Comparison of ENCODE assay signal across 9 mouse cellular contexts in the genomic region with DNA sequence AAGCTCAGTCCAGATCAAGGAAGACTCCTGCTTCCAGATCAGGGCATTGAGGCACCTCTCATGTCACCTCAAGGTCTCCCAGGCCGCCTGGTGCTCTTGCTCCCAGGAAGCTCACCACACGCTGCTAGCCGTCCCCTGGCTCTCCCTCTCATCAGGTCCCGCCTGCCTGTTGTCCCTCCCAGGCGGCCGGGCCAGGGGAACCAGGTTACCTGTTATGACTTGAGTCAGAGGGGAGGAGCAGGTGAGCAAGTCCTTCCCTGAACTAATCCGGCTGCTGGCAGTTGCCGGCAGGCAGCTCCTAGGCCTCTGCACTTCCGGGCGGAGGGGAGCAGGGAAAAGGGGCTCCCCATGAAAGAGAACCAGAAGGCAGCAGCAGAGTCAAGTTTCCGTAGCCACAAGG. TPM values are rescaled to one million over a fixed set of nuclear protein-coding genes. Genes with fewer than 3 reads are reported as not detected.
DNase-seq lines count a peak whose midpoint lies in the region; TF ChIP-seq lines count a peak whose summit lies in the region.
"Had no signal": no experiment of that assay in that cellular context is flagged by ENCODE, and none has a peak within 500 bp of the region (broad histone marks: within the 10 kb centered on the region; RNA-seq: fewer than 3 reads in every experiment).

No protein-coding gene starts in this region.

- peaks cover 13% of the 10 kb centered on the region for H3K4me1 ChIP-seq in kidney, adult 2 months (ENCODE audit: control insufficient read depth, insufficient read depth, low read length)

- peak overlapping the region; percentile 82 for H3K27ac ChIP-seq in kidney, adult 2 months (ENCODE audit: insufficient read depth, low read depth, low read length)

- peak overlapping the region; percentile 64 for H3K4me3 ChIP-seq in kidney, adult 2 months (ENCODE audit: insufficient read depth, low read depth, low read length)

- TF ChIP-seq CTCF in kidney, adult 2 months (conservative IDR thresholded peaks at IDR 0.05; ENCODE audit: insufficient read depth, insufficient read length, low read depth, low read length), result no peak

- peak; percentile 14 for TF ChIP-seq POLR2A in kidney, adult 2 months (IDR thresholded peaks at IDR 0.05; ENCODE audit: low read depth, low read length)

- no peaks in the 10 kb centered on the region for H3K27me3 ChIP-seq in kidney, adult 2 months (replicated peaks; ENCODE audit: control insufficient read depth, insufficient read depth, low read length)

- no peaks in the 10 kb centered on the region for H3K36me3 ChIP-seq in kidney, adult 2 months (ENCODE audit: control insufficient read depth, insufficient read depth, low read length)

- WGBS in kidney, adult 2 months, result 42% methylated on average over 11 of the region's 11 CpGs

- DNase-seq in thymus, postnatal 0 days (ENCODE audit: low spot score), result peak; percentile 10
- no peak for DNase-seq in thymus, postnatal 4 days
- DNase-seq in kidney, adult 2 months, result peak; percentile 87
- DNase-seq in lung, postnatal 10 days, result peak; percentile 63
- DNase-seq in yolk sac, embryonic 10.5 days (ENCODE audit: low spot score), result peak; percentile 72
- no peak for DNase-seq in gastrocnemius, adult 8-10 months (ENCODE audit: low spot score in 2 of 2)
- DNase-seq in thymus, postnatal 14 days, result no peak
- DNase-seq in left cerebral cortex, adult 11 months (ENCODE audit: low spot score), result no peak
- DNase-seq: cerebellum, adult 11 months had no signal

RNA-seq across cellular contexts. Expression of a gene that starts 3.9 kb away (rescaled TPM):
- polyA plus RNA-seq in thymus, postnatal 0 days (2015; fragmentation: Nextera tagmentation; extraction: Ambion mirVana), result 5.0 and 5.9 TPM in 2 replicates
- 10.5 and 13.5 TPM in 2 replicates for polyA plus RNA-seq in kidney, adult 2 months (2012; rRNA removed)
- total RNA-seq in gastrocnemius, adult 8-10 months (2022), result not detected

RNA-seq across cellular contexts. Expression of a gene that starts 17.6 kb away (rescaled TPM):
- 0.05 and 0.46 TPM in 2 replicates for polyA plus RNA-seq in thymus, postnatal 0 days (2015; fragmentation: Nextera tagmentation; extraction: Ambion mirVana)
- 0.10 and 0.44 TPM in 2 replicates for polyA plus RNA-seq in kidney, adult 2 months (2012; rRNA removed)
- not detected for total RNA-seq in gastrocnemius, adult 8-10 months (2022)

RNA-seq across cellular contexts. Expression of a gene that starts 30.5 kb away (rescaled TPM):
- 2.0 and 2.3 TPM in 2 replicates for polyA plus RNA-seq in thymus, postnatal 0 days (2015; fragmentation: Nextera tagmentation; extraction: Ambion mirVana)
- polyA plus RNA-seq in kidney, adult 2 months (2012; rRNA removed), result 0.09 and 0.30 TPM in 2 replicates
- total RNA-seq in gastrocnemius, adult 8-10 months (2022), result not detected

Comparison
In these comparisons a context has a peak if more than half of its experiments do, and no peak if none do; other contexts are left out.
1. DNase-seq: peak in thymus, postnatal 0 days (single experiment), kidney, adult 2 months (single experiment), lung, postnatal 10 days (single experiment) and yolk sac, embryonic 10.5 days (single experiment); none in thymus, postnatal 4 days (single experiment), gastrocnemius, adult 8-10 months (0 of 2), thymus, postnatal 14 days (single experiment) and left cerebral cortex, adult 11 months (single experiment).